Mouse (Mus musculus): ENCODE measurements at regions not wholly inside any gene's neighbourhood (a gene's known extent, or its start where the extent isn't known, plus 50 kb on each side); places are given as distances from the start of the nearest gene placed in this dataset.

GRCm38 (mm10) chr15:36945309-36945708 lies 62.3 kb downstream of the Zfp706 start:
- ATAC-seq (ENCODE audit: low TSS enrichment): no peak

DNA sequence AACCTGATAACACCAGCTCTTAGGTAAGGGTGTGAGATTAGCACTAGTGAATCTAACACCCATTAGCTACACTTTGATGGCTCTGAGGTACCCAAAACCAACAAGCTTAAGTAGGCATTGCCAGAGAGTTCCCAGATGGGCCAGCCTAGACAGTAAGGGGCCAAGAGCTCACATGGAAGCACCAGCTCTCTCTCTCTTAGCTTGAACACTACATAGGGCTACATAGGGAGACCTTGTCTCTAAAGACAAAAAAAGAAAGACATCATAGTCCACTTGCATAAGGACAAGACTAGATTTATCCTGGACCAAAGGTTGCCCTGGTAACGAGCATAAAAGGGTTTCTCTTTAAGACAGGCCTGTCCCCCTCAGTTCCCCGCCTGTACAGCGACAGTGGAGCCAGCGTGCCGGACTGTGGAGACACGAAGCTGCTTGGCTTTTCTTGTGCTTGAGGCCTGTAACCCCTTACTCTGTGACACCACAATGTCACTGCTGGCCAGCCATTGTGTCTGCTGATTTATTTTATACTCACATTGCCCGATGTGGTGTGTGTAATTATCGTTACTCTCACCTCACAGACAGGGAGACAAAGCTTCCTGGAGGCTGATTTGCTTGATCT lies 62.9 kb downstream of the Zfp706 start:
- ATAC-seq (ENCODE audit: low TSS enrichment): no peak

DNA sequence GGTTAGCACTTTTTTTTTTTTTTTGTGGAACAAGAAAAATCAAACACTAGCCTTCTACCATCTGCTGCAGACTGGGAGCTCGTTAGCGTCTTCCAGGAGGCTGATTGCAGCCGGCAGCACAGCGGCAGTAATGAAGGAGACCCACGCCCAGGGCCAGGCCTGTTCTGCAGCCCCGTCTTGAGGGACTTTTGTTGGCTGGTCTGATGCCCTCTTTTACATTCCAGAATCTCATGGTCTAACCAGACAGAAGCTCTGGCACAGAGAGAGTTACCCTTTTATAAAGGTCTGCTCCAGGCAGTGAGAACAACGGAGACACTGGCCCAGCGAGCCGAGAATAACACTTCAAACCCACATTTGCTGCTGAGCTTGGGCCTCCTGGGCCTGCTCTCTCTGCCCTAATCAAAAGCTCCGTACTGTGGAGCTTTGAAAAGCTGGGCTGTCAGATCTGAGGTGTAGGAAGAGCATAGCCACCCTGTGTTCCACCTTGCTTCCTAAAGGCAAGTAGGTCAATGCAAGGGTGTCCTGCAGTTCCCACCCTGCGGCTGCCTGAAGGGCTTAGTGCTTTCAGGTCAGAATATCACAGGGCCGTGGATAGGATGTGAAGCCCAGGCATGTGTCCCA lies 64.0 kb downstream of the Zfp706 start:
- ATAC-seq (ENCODE audit: low TSS enrichment): peak; percentile 35

- ATAC-seq (ENCODE audit: low TSS enrichment): no peak
Observed at GRCm38 (mm10) chr15:36942261-36942660, 65.3 kb downstream of the Zfp706 start.

DNA sequence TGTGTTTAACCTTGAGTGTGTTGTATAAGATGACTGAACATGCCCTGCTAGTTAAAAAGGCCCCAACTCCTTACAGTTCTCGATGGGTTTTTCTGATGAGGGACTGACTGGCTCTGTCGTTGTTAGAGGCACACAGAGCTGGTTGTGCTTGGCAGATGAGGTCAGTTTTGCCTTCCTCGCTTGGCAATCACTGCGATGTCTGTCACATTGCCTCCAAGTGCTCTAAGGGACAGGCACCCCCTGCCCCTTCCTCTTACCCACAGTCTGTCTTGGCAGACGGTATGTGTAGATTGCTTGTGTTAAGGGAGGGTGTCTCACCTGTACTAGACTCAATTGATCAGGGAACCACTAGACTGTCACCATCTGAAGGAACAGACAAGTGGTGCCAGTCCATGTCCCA lies 65.8 kb downstream of the Zfp706 start:
- ATAC-seq (ENCODE audit: low TSS enrichment): no peak

- no peak for ATAC-seq (ENCODE audit: low TSS enrichment)
Observed at GRCm38 (mm10) chr15:36939608-36940007, 68.0 kb downstream of the Zfp706 start.

- no peak for ATAC-seq (ENCODE audit: low TSS enrichment)
Observed at GRCm38 (mm10) chr15:36939153-36939552, 68.4 kb downstream of the Zfp706 start.

DNA sequence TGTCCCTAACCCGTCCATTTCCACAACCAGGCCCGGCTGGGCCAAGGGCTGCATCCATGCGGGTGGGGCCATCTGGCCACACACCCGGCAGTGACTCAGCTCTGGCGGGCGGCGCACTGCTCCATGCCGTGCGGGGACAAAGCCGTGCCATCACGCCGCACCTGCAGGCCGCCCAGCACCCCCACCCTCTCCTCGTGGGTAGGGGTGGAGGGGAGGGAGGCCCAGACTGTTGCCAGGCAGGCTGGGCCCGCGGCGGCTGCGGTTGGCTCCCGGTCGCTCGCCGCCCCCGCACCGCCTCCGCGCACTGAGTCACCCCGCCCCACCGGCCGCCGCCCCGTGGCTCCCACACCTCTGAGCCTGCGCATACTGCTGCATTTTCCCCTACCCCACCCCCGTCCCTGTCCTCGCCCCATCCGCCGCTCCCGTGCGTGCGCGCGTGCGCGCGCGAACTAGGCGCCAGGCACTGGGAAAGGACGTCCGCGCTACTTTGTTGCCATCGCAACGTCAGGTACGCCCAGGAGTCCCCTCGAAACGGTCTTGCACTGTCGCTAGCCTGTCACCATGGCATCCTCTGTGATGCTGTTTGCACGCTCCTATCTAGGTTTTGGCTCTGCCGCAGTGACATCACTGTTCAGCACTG lies 68.9 kb downstream of the Zfp706 start:
- ATAC-seq (ENCODE audit: low TSS enrichment): peak; percentile 70

- no peak for ATAC-seq (ENCODE audit: low TSS enrichment)
Observed at GRCm38 (mm10) chr15:36937757-36938498, 69.6 kb downstream of the Zfp706 start.

DNA sequence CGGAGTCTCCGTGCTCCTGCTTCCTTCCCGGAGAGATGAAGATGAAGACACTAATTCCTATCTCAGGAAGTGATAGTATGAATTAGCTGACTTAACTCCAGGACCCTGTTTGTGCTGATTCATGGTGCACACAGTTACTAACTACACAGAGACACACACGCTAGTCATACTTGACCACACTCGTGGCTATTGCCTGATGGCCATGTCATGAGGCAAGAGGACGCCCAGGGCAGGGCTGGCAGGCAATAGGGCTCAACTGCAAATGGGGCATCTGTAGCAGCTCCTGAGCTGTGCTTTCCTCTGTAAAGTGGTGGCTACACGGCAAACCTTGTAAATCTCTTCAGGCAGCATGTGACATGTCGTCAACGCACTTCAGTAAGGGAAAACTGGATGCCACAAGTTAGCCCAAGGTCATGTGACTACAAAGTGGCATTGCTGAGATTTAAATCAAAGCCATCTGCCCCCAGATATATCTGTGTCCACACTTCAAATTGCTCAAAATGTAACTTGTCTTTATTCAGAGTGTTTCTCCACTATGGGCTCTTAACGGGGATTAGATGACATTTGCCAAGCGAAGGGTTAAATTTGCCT lies 70.4 kb downstream of the Zfp706 start:
- no peak for ATAC-seq (ENCODE audit: low TSS enrichment)

- no peak for ATAC-seq (ENCODE audit: low TSS enrichment)
Observed at GRCm38 (mm10) chr15:36934801-36935200, 72.8 kb downstream of the Zfp706 start.

DNA sequence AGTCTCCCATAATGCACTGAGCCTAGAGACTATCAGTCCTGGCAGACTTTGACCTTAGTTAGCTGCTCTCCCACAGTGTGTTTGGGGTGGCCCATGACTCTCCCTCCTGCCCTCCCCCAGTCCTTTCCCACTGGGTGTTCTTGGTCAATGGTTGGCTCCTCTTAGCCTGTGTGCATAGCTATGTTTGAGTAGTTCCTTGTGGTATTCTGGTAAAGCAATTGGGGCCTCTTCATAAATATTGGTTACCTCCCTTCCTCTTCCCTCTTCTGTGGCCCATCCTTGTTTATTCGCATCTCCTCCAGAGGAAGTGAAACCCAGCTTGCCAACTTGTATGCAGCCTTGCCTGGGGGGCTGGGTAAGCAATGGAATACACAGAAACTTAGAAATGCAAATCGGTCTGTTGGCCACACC lies 74.0 kb downstream of the Zfp706 start:
- no peak for ATAC-seq (ENCODE audit: low TSS enrichment)

DNA sequence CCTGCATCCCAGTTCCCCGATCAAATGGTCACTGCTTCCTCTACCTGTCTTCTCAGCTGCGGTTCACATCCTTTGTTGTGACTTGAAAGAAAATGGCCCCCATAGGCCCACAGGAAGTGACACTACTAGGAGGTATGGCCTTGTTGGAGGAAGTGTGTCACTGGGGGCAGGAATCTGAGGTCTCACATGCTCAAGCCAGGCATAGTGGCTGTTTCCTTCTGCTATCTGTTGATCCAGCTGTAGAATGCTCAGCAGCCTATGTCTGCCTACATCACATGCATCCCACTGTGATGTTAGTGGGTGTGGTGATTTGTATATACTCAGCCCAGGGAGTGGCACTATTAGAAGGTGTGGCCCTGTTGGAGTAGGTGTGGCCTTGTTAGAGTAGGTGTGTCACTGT lies 76.1 kb downstream of the Zfp706 start:
- no peak for ATAC-seq (ENCODE audit: low TSS enrichment)

GRCm38 (mm10) chr15:36930433-36930832 lies 77.1 kb downstream of the Zfp706 start:
- no peak for ATAC-seq (ENCODE audit: low TSS enrichment)

- ATAC-seq (ENCODE audit: low TSS enrichment): no peak
Observed at GRCm38 (mm10) chr15:36929786-36930185, 77.8 kb downstream of the Zfp706 start.

- ATAC-seq (ENCODE audit: low TSS enrichment): no peak
Observed at GRCm38 (mm10) chr15:36929088-36929487, 78.5 kb downstream of the Zfp706 start.

- no peak for ATAC-seq (ENCODE audit: low TSS enrichment)
Observed at GRCm38 (mm10) chr15:36928678-36929077, 78.9 kb downstream of the Zfp706 start.

DNA sequence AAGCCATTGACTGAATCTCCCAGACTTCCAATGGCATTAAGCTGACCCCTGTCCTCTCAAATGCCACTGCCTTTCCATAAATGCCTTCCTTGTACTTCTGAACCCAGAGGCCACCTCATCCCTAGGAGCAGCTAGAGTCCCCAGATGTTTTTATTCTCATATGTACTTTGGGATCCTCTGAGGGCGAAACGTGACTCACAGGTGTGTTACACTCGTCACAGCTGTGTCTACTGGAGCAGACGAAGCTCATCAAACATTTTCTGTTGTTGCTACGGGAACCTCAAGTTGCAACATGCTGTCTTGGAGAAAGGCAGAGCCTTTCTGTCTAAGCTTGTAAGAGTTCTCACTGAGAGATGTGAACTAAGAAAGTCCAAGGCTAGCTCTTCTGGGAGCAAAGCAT lies 80.1 kb downstream of the Zfp706 start:
- no peak for ATAC-seq (ENCODE audit: low TSS enrichment)

DNA sequence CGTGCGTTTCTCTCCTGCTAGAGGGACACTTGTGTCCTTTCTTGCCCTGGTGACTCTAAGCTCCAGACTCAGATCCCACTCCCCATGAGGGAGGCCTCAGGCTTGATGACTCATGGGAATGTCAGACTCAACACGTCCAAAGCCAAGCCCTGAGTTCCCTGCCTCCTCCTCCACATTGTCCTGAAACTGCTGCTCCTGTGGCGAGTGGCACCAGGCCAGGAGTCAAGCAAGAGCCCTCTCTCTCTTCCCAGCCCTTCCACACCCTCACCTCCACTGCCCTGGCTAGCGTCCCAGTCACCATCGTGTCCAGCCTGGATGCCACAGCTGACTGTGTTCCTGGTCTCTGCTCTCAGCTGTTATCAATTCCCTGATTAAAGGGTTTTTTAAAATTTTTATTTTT lies 83.4 kb downstream of the Zfp706 start:
- no peak for ATAC-seq (ENCODE audit: low TSS enrichment)

GRCm38 (mm10) chr15:36921384-36921783 lies 86.2 kb downstream of the Zfp706 start:
- ATAC-seq (ENCODE audit: low TSS enrichment): no peak

DNA sequence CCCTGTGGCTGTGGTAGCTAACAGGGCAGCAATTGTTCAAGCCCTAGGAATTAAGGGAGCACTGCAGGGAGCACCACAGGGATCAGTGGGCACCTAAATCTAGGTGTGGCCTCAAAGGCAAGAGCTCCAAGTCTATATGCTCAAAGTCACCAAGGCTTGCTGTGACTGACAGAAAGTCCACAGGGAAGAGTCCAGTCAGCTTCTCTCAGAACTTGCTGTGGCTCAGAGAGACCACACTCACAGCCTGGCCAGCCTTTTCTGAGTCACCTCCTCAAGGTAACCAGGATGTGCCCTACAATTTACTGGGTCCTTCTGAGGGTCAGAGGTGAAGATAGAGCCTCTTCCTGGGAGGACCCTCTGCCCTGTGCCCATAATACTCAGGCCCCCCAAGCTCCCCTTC lies 86.7 kb downstream of the Zfp706 start:
- ATAC-seq (ENCODE audit: low TSS enrichment): no peak

GRCm38 (mm10) chr15:36919704-36920103 lies 87.9 kb downstream of the Zfp706 start:
- ATAC-seq (ENCODE audit: low TSS enrichment): no peak
